Mouse (Mus musculus) frontal cortex, postnatal 14 days (tissue): ENCODE results near the gene Cdr2.
"Not testable (repeated sequence)": the region's sequence is repeated elsewhere in the genome, so short reads cannot be mapped to it uniquely, and the experiment has no call there.

Experiments
- DNase-seq, 2 experiments: peaks; one replicate each; pipeline ENCODE4 v3.0.0; 2022; ENCODE audit warnings: low spot score in 2 of 2

Gene Cdr2

GRCm38 (mm10) chr7:120972471-120972870, 9.6 kb downstream of the Cdr2 start:
- DNase-seq = not testable (repeated sequence)

DNA sequence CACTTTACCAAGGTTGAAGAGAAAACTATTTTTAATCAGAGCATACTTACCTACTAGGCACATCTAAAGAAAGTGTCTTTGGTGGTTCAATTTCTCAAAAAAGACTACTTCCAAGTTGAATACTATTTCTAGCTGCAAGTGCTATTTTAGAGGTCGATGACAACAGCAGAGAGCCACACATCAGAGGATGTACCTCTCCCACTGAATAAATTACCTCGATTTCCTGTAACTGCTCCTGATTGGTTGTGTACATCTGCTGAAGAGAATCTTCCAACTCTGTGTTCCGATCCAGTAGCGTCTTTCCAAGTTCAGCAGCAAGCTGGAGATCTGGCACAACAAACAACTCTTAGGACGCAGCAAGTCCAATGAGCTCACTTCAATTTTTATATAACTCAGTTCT, 12.0 kb downstream of the Cdr2 start:
- DNase-seq = no peak

- DNase-seq = no peak
Measured at GRCm38 (mm10) chr7:120969221-120969620, 12.9 kb downstream of the Cdr2 start.

GRCm38 (mm10) chr7:120963126-120963525, 19.0 kb downstream of the Cdr2 start:
- DNase-seq = no peak

DNA sequence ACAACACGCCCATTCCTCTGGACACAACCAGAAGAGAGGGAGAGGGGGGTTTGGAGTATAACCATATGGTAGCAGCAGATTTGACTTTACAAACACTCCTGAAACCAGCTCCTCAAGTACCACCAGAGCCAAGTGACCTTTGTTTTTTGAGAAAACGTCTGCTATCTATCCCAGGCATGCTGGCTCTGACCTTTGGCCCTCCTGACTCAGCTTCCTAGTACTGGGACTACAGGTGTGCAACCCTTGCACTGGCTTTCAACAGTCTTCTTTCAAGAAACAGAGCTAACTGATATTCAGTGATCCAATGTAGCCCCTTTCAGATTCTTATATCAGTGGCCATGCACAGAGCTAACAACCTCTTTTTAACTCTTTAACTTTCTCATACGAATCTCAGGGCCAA, 20.2 kb downstream of the Cdr2 start:
- DNase-seq = no peak

DNA sequence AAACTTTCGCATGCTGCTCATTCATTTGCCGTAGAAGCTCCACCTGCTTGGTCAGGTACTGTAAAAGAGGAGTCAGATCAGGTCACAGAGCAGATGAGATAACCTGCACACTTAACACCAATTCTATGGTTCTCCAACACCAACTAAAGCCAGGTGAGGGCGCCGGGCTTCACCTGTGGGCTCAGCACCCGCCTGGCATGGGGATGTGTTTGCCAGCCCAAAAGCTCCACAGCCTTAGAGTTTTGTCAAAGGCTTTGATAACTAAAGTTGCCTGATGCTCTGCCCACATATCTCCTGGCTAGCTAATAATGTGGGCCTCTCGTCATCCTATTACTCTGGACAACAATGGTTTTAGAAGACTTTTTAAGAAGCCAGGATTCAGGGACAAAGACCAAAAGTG, 21.5 kb downstream of the Cdr2 start:
- DNase-seq = no peak

DNA sequence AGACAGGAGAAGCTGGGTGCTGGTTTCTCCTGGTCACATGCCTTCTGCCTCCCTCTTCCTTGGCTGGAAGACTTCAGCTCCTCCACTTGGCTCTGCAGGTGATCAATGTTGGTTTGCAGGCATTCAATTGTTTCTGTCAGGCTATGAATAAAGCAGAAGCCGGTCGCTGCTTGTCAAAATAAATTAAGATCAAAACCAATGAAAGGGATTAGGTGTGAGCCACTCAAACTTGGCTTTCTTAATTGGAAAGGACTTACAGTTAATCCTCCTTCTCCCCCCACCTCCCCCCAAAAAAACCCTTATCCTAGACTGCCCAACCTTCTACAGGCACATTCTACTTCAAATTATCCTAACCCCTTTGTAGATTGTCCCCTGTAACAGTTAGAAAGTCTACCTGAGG, 22.0 kb downstream of the Cdr2 start:
- DNase-seq = no peak

- not testable (repeated sequence) for DNase-seq
Measured at GRCm38 (mm10) chr7:120953591-120953990, 28.5 kb downstream of the Cdr2 start.

- no peak for DNase-seq
Measured at GRCm38 (mm10) chr7:120943936-120944509, 38.1 kb downstream of the Cdr2 start.

GRCm38 (mm10) chr7:120942506-120942905, 39.6 kb downstream of the Cdr2 start:
- DNase-seq = no peak

DNA sequence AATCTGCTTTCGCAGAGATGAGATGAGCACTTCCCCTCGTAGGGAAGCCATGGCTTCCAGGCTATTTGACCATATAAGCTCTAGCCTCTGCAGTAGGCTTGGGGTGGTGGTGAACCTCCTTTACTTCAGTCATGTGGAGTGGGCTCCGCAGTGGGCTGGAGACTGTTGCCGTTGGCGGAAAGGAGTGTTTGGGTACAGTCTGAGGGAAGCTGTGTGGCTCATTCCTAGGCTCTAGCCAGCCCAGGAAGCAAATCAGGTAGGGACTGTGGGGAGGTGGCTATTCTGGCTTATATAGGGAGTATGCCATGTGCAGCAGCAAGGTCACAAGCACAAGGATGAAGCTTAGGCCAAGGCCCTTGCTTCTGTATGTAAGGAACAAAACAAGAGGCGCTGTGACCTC, 40.9 kb downstream of the Cdr2 start:
- DNase-seq = no peak

GRCm38 (mm10) chr7:120940343-120940742, 41.8 kb downstream of the Cdr2 start:
- no peak for DNase-seq

DNA sequence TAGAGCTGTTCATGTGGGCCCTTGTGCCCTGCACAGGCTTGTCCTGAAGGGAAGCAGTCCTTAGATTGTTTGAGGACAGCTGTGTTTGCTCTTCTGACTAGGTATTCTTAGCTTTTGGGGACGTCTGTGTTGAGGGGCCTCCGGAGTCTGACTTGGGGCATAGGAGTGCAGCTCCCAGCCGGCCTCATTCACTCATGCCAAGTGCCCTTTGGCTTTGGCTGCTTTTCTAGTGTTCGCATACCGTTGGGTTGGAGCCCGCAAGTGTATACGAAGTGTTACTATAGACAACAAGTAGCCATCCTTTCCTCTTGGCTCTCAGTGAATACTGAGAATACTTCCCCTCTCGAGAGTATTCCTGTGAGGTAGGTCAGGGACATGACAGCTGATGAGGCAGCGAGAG, 43.9 kb downstream of the Cdr2 start:
- DNase-seq = no peak

DNA sequence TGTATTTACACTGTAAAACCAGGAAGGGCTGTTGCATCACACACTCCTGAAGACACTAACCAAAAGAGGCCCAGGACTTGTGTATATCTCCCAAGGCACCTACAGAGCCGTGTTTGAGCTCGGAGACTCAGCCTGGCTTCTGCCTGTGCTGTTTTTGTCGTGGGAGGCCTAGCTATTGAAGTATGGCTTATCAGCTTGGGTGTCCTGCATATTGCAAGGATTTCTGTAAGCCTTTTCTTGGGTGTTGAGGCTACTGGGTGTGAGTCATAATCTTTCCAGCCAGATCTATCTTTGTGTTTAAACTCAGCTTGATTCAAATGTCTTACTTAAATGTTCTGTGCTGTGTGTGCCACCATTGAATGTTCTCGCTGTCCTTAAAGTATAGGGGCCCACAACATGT, 45.6 kb downstream of the Cdr2 start:
- DNase-seq = no peak

DNA sequence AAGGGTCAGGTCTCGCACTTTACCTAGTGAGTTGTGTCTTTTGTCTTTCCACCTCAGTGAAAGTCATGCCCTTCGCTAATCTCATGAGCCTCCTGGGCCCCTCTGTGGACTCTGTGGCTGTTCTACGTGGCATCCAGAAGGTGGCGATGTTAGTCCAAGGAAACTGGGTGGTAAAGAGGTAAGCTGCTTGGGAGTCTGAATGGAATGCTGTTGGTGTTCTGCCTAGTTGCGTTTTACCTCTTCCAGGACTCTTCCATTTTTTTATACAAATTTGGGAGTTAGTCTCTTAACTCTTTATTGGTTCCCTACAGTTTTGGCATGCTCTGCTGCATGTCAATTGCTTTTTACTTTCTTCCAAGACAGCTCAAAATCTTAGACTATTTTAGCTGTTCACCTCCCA, 47.4 kb downstream of the Cdr2 start:
- DNase-seq = no peak

DNA sequence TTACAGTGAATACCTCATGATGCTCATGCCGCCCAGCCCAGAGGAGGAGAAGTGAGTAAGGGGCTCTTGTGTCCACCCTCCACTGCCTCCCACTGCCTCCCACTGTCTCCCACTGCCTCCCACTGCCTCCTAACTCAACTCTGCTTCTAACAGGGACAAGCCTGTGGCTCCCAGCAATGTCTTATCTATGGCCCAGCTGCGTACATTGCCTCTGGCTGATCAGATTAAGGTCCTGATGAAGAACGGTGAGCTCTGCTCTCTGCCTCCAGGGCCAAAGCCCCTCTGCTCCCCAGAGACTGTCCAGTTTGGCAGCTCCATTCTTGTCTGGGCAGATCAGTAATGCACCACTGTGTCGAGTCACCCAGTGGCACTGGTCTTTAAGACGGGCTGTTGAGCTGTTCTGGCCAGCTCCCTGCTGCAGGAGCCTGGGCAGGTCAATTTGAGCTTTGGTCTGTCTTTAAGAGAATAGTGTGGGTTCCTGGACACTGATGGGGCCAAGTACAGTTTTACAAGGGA, 48.4 kb downstream of the Cdr2 start:
- DNase-seq = no peak

DNA sequence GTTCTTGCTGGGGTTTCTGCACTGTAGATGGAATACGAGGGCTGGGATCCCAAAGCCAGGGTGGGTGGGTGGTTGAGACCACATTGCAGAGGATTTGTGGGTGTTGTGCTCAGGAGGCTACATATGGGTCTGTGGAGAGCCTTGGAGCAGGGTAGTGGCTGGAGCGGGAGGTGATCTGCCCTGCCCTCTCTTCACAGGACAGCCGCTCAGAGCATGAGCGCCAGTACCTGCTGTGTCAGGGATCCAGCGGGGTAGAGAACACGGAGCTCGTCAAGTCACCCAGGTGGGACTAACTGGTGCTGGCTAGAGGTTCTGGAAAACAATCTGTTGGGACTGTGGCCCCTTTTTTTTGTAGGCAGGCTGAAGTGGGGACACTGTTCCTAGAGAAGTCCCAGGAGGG, 49.0 kb downstream of the Cdr2 start:
- DNase-seq = no peak

DNA sequence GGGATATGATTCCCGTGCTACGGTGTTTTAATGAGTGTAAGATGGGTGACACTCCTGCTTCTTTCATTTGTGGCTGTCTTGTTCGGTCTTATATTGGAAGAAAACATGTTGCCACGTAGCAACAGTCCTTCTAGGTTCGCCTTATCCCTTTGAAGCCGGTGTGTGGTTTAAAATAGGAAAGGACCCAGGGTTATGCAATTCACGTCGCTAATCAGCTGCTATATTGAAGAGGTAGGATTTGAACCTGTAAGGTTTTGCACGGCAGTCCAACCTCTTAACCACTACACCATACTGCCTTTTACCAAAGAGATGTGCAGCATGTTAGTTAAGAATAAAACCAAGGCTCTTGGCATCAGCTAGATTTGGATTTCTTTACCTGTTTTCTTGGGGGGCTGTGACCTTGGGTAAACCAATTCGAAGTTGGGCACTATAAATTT, 63.6 kb downstream of the Cdr2 start:
- peak in 1 of 2 experiments; percentile 32 for DNase-seq

DNA sequence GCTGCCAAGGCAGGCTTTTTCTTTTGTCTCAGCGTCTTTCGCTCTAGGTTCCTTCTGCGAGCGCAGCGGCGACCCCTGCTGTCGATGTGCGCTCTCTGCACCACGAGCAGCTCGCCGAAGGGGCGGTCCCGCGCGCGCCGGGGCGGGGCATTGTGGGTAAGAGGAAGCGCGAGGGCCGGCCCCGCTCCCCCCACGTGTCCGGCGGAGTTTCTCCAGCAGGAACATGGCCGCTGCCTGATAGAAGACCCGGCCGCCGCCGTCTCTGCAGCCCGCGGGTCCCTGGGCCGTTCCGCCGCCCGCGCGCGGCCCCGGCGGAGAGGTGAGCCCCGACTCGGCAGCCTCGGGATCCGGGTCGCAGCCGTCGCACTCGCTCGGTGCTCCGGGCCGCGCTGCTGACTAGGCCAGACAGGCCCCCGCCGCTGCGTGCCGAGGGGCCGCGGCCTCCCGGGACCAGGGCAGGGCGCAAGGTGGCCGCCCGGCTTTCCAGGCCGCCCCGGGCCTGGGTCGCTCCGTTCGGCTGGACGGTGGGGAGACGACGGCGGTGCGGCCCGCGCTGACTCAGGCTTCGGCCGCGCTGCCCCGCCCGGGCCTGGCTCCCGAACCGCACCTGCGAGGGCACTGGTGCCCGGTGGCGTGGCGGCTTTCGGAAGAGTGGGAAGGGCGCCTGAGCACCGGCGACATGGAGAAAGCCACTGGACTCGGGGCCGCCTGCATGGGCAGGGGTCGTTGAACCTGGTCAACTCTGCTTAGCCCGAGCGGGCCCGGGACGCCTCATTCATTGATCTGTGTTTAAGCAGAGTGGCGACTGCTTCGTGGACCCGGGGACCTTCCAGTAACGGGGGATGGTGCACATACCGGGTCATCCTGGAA, 64.3 kb downstream of the Cdr2 start, which contains the start of gene Polr3e:
Polr3e (plus strand) TSS at position 153 of the 870 bp plus-strand sequence.
- peak; percentile 99 to 100 for DNase-seq

- no peak for DNase-seq
Measured at GRCm38 (mm10) chr7:120917279-120917591, 64.9 kb downstream of the Cdr2 start.

- DNase-seq = no peak
Measured at GRCm38 (mm10) chr7:120916262-120916875, 65.7 kb downstream of the Cdr2 start.

GRCm38 (mm10) chr7:120913332-120913731, 68.8 kb downstream of the Cdr2 start:
- DNase-seq = no peak

GRCm38 (mm10) chr7:120911268-120911667, 70.8 kb downstream of the Cdr2 start:
- not testable (repeated sequence) for DNase-seq
